Comparison of ENCODE assay signal across 23 mouse cellular contexts in the genomic region with DNA sequence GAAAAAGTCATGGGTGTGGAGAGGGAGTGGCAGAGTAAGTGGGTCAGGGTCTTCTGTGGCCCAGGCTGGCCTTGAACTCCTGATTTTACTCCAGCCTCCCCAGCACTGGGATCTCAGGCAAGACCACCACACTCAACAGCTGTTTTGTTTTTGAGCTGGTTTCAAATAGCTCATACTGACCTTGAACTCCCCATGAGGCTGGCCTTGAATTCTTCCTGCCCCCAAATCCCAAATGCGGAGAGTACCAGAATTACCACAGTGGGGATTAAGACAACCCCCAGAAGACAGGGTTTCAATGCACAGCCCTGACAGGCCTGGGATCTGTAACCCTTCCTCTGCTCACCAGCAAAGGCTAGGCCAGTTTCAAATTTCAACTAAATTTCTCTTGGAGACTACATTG. TPM values are rescaled to one million over a fixed set of nuclear protein-coding genes. Genes with fewer than 3 reads are reported as not detected.
DNase-seq lines count a peak whose midpoint lies in the region; ATAC-seq lines count a peak whose summit lies in the region.
"Had no signal": no experiment of that assay in that cellular context is flagged by ENCODE, and none has a peak within 500 bp of the region (broad histone marks: within the 10 kb centered on the region; RNA-seq: fewer than 3 reads in every experiment).

No protein-coding gene starts in this region.

- no peak overlapping the region for H3K4me3 ChIP-seq in hindbrain, embryonic 12.5 days

- H3K36me3 ChIP-seq in hindbrain, embryonic 12.5 days, result no peaks in the 10 kb centered on the region
- H3K36me3 ChIP-seq: forebrain, embryonic 12.5 days; heart, embryonic 10.5 days; limb, embryonic 12.5 days; midbrain, embryonic 15.5 days had no signal

- no peak overlapping the region for H3K9ac ChIP-seq in hindbrain, embryonic 12.5 days
- H3K9ac ChIP-seq: forebrain, embryonic 12.5 days; limb, embryonic 12.5 days; midbrain, embryonic 15.5 days had no signal

- 81% methylated on average over 1 of the region's 1 CpGs for WGBS in hindbrain, embryonic 12.5 days

- no peak overlapping the region for H3K4me2 ChIP-seq in hindbrain, embryonic 12.5 days (replicated peaks)

- peaks cover 11% of the 10 kb centered on the region; the same call in 1 of the 2 replicates for H3K4me1 ChIP-seq in hindbrain, embryonic 12.5 days

- no peaks in the 10 kb centered on the region for H3K27me3 ChIP-seq in hindbrain, embryonic 12.5 days
- H3K27me3 ChIP-seq: CH12.LX; forebrain, embryonic 12.5 days; limb, embryonic 12.5 days; megakaryocyte, embryonic 14.5 days; midbrain, embryonic 15.5 days had no signal

- no peak for ATAC-seq in hindbrain, embryonic 12.5 days (ENCODE audit: low FRiP score)
- ATAC-seq: midbrain, embryonic 15.5 days had no signal

- no peak overlapping the region for H3K27ac ChIP-seq in hindbrain, embryonic 12.5 days
- H3K27ac ChIP-seq: forebrain, embryonic 12.5 days; hindbrain, embryonic 14.5 days; midbrain, embryonic 15.5 days had no signal

- DNase-seq in adrenal gland, adult (ENCODE audit: inconsistent age in 2 of 2, low spot score in 1 of 2), result peak; percentile 25 to 60
- DNase-seq in adrenal gland, adult 18-20 months (ENCODE audit: low spot score in 2 of 2), result no peak
- DNase-seq in embryo, embryonic 11 days, result peak; percentile 6
- DNase-seq in embryo, embryonic 9.5 days (ENCODE audit: extremely low spot score), result no peak
- DNase-seq in 3T3-L1 (ENCODE audit: low read depth, low spot score) (peak; percentile 29), adipocyte (ENCODE audit: low spot score) (peak; percentile 30)
- no peak for DNase-seq in frontal cortex, postnatal 36 days (ENCODE audit: low spot score in 2 of 2)
- DNase-seq: gastrocnemius, postnatal 36 days; heart, postnatal 10 days; kidney, adult 11 months; kidney, postnatal 14 days; lung, postnatal 14 days; spleen, adult 18-20 months had no signal

- H3K9me3 ChIP-seq in hindbrain, embryonic 12.5 days (replicated peaks), result no peaks in the 10 kb centered on the region
- H3K9me3 ChIP-seq: forebrain, embryonic 12.5 days; heart, embryonic 10.5 days; limb, embryonic 12.5 days; megakaryocyte, embryonic 14.5 days; midbrain, embryonic 15.5 days had no signal

RNA-seq across cellular contexts. Expression of gene Cct8l1, which starts 12.1 kb away (rescaled TPM):
- under 1 TPM in 1 of 2 experiments, not detected in 1; 0.17 TPM for total RNA-seq in adrenal gland, adult 18-20 months (2021)
- polyA plus RNA-seq in hindbrain, embryonic 12.5 days (2016; fragmentation: Nextera tagmentation; extraction: Ambion mirVana), result 0.14 TPM in 1 of 2 replicates, not detected in the other
- total RNA-seq: CH12.LX; heart, postnatal 10 days had no signal
- polyA plus RNA-seq: heart, embryonic 10.5 days; hindbrain, embryonic 14.5 days; limb, embryonic 12.5 days; liver, embryonic 16.5 days; midbrain, embryonic 15.5 days; stomach, embryonic 14.5 days had no signal

RNA-seq across cellular contexts. Expression of gene Kmt2c, which starts 29.4 kb away (rescaled TPM):
- total RNA-seq in adrenal gland, adult 18-20 months (2021), result 10 to 100 TPM; 45.0 to 49.1 TPM
- 27.1 and 27.9 TPM in 2 replicates for polyA plus RNA-seq in hindbrain, embryonic 12.5 days (2016; fragmentation: Nextera tagmentation; extraction: Ambion mirVana)

Comparison
In these comparisons a context has a peak if more than half of its experiments do, and no peak if none do; other contexts are left out.
1. DNase-seq: peak in adrenal gland, adult (2 of 2), embryo, embryonic 11 days (single experiment), 3T3-L1 (single experiment) and adipocyte (single experiment); none in adrenal gland, adult 18-20 months (0 of 2), embryo, embryonic 9.5 days (single experiment) and frontal cortex, postnatal 36 days (0 of 2).